16 mouse cellular contexts compared by ENCODE assay signal in the genomic region with DNA sequence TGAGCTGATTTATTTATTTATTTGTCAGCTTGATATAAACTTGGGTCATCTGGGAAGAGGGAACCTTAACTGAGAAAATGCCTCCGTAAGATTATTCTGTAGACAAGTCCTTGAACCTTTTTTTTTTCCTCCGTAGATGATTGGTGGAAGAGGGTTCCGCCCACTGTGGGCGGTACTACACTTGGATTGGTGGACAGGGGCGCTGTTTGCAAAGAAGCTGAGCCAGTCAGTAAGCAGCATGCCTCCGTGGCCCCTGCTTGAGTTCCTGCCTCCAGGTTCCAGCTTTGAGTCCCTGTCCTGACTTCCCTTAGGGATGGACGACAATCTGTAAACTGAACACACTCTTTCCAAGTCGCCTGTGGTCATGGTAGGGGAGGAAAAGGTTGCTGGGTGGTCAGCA.
DNase-seq lines count a peak whose midpoint lies in the region; ATAC-seq and TF ChIP-seq lines count a peak whose summit lies in the region.
"Had no signal": no experiment of that assay in that cellular context is flagged by ENCODE, and none has a peak within 500 bp of the region (broad histone marks: within the 10 kb centered on the region; RNA-seq: fewer than 3 reads in every experiment).

No protein-coding gene starts in this region.

- H3K36me3 ChIP-seq in heart, embryonic 13.5 days, result no peaks in the 10 kb centered on the region
- no peaks in the 10 kb centered on the region for H3K36me3 ChIP-seq in stomach, embryonic 14.5 days (ENCODE audit: control insufficient read depth, insufficient read depth, low read length)
- H3K36me3 ChIP-seq in stomach, postnatal 0 days (ENCODE audit: control insufficient read depth, insufficient read depth, low read length), result no peaks in the 10 kb centered on the region
- no peaks in the 10 kb centered on the region for H3K36me3 ChIP-seq in intestine, embryonic 15.5 days
- no peaks in the 10 kb centered on the region for H3K36me3 ChIP-seq in stomach, embryonic 16.5 days (ENCODE audit: control insufficient read depth, insufficient read depth, low read length)
- H3K36me3 ChIP-seq: kidney, embryonic 15.5 days; neural tube, embryonic 12.5 days had no signal

- H3K4me3 ChIP-seq in heart, embryonic 13.5 days, result no peak overlapping the region
- H3K4me3 ChIP-seq in stomach, embryonic 14.5 days (ENCODE audit: low read depth, low read length), result no peak overlapping the region
- H3K4me3 ChIP-seq in stomach, postnatal 0 days (ENCODE audit: low read depth, low read length), result no peak overlapping the region
- no peak overlapping the region for H3K4me3 ChIP-seq in intestine, embryonic 15.5 days (replicated peaks)
- no peak overlapping the region for H3K4me3 ChIP-seq in stomach, embryonic 16.5 days (replicated peaks; ENCODE audit: low read length)
- H3K4me3 ChIP-seq: kidney, embryonic 15.5 days; neural tube, embryonic 12.5 days had no signal

- TF ChIP-seq EP300 in stomach, postnatal 0 days (optimal IDR thresholded peaks at IDR 0.05), result no peak

- no peak for ATAC-seq in heart, embryonic 13.5 days (ENCODE audit: extremely low read depth, insufficient number of reproducible peaks, low FRiP score, low TSS enrichment)
- no peak for ATAC-seq in stomach, embryonic 14.5 days (ENCODE audit: insufficient number of reproducible peaks, insufficient read depth, low FRiP score, low read depth)
- ATAC-seq in stomach, postnatal 0 days (ENCODE audit: low FRiP score, low TSS enrichment), result no peak
- ATAC-seq in intestine, embryonic 15.5 days, result no peak
- ATAC-seq in stomach, embryonic 16.5 days (ENCODE audit: insufficient read depth, low FRiP score), result no peak
- ATAC-seq: forebrain, embryonic 16.5 days had no signal

- WGBS in heart, embryonic 13.5 days, result 78% methylated on average over 8 of the region's 8 CpGs
- WGBS in stomach, embryonic 14.5 days, result 86% methylated on average over 8 of the region's 8 CpGs
- 83% methylated on average over 8 of the region's 8 CpGs for WGBS in stomach, postnatal 0 days
- WGBS in intestine, embryonic 15.5 days, result 79% methylated on average over 8 of the region's 8 CpGs
- WGBS in stomach, embryonic 16.5 days, result 87% methylated on average over 8 of the region's 8 CpGs

- H3K4me1 ChIP-seq in heart, embryonic 13.5 days, result peaks cover 35% of the 10 kb centered on the region
- no peaks in the 10 kb centered on the region for H3K4me1 ChIP-seq in stomach, embryonic 14.5 days (ENCODE audit: control insufficient read depth, insufficient read depth, low read length)
- no peaks in the 10 kb centered on the region for H3K4me1 ChIP-seq in stomach, postnatal 0 days (replicated peaks; ENCODE audit: control insufficient read depth, insufficient read depth)
- H3K4me1 ChIP-seq in intestine, embryonic 15.5 days (replicated peaks), result peaks cover 9% of the 10 kb centered on the region; the same call in 1 of the 2 replicates
- H3K4me1 ChIP-seq in stomach, embryonic 16.5 days (ENCODE audit: control insufficient read depth, insufficient read depth, low read length), result no peaks in the 10 kb centered on the region

- intact Hi-C loops in heart, postnatal 14 days (cut with DNase I), result no loop called here

- H3K27ac ChIP-seq in heart, embryonic 13.5 days (replicated peaks), result peak overlapping the region; percentile 44; the same call in 1 of the 2 replicates
- peak overlapping the region; percentile 62 for H3K27ac ChIP-seq in stomach, embryonic 14.5 days (ENCODE audit: low read length)
- no peak overlapping the region for H3K27ac ChIP-seq in stomach, postnatal 0 days (replicated peaks)
- peak overlapping the region; percentile 68 for H3K27ac ChIP-seq in intestine, embryonic 15.5 days
- peak overlapping the region; percentile 88 for H3K27ac ChIP-seq in stomach, embryonic 16.5 days (ENCODE audit: low read length)
- H3K27ac ChIP-seq: liver, embryonic 14.5 days; neural tube, embryonic 12.5 days had no signal

- H3K4me2 ChIP-seq in heart, embryonic 13.5 days, result no peak overlapping the region
- no peak overlapping the region for H3K4me2 ChIP-seq in stomach, embryonic 14.5 days (replicated peaks; ENCODE audit: low read depth, low read length)
- H3K4me2 ChIP-seq in stomach, postnatal 0 days (replicated peaks; ENCODE audit: low read depth), result no peak overlapping the region
- no peak overlapping the region for H3K4me2 ChIP-seq in intestine, embryonic 15.5 days (replicated peaks)
- H3K4me2 ChIP-seq in stomach, embryonic 16.5 days (ENCODE audit: low read depth, low read length), result no peak overlapping the region
- H3K4me2 ChIP-seq: kidney, embryonic 15.5 days; neural tube, embryonic 12.5 days had no signal

- DNase-seq in heart, postnatal 4 days, result no peak
- no peak for DNase-seq in stomach, postnatal 0 days (ENCODE audit: low spot score)
- no peak for DNase-seq in layer of hippocampus, adult 11-12 months (ENCODE audit: low spot score)
- DNase-seq in heart, postnatal 14 days, result no peak
- DNase-seq: cerebellum, postnatal 10 days; lung, postnatal 14 days; right cerebral cortex, postnatal 14 days; thymus, adult 18-20 months had no signal

- no peak for TF ChIP-seq CTCF in stomach, postnatal 0 days (IDR thresholded peaks at IDR 0.05; ENCODE audit: low read depth)

- H3K27me3 ChIP-seq in heart, embryonic 13.5 days (replicated peaks), result no peaks in the 10 kb centered on the region; the same call in 1 of the 2 replicates
- H3K27me3 ChIP-seq in stomach, embryonic 14.5 days (ENCODE audit: control insufficient read depth, insufficient read depth, low read length), result no peaks in the 10 kb centered on the region
- no peaks in the 10 kb centered on the region for H3K27me3 ChIP-seq in stomach, postnatal 0 days (ENCODE audit: control insufficient read depth, insufficient read depth, low read length)
- H3K27me3 ChIP-seq in intestine, embryonic 15.5 days (replicated peaks), result 0 out of 2 replicates have a peak, but pooled peaks cover 2% of the 10 kb centered on the region
- no peaks in the 10 kb centered on the region for H3K27me3 ChIP-seq in stomach, embryonic 16.5 days (ENCODE audit: control insufficient read depth, insufficient read depth, low read length)

- H3K9me3 ChIP-seq in heart, embryonic 13.5 days, result no peaks in the 10 kb centered on the region
- no peaks in the 10 kb centered on the region for H3K9me3 ChIP-seq in stomach, embryonic 14.5 days (ENCODE audit: control insufficient read depth, low read depth, low read length)
- no peaks in the 10 kb centered on the region for H3K9me3 ChIP-seq in stomach, postnatal 0 days (ENCODE audit: control insufficient read depth, low read length)
- H3K9me3 ChIP-seq in intestine, embryonic 15.5 days, result no peaks in the 10 kb centered on the region
- no peaks in the 10 kb centered on the region for H3K9me3 ChIP-seq in stomach, embryonic 16.5 days (replicated peaks; ENCODE audit: control insufficient read depth, low read length)
- H3K9me3 ChIP-seq: kidney, embryonic 15.5 days; neural tube, embryonic 12.5 days had no signal

- H3K9ac ChIP-seq in heart, embryonic 13.5 days, result no peak overlapping the region
- no peak overlapping the region for H3K9ac ChIP-seq in stomach, embryonic 14.5 days (replicated peaks; ENCODE audit: low read depth, low read length)
- H3K9ac ChIP-seq in stomach, postnatal 0 days (ENCODE audit: low read length), result no peak overlapping the region
- H3K9ac ChIP-seq in intestine, embryonic 15.5 days, result no peak overlapping the region
- no peak overlapping the region for H3K9ac ChIP-seq in stomach, embryonic 16.5 days (ENCODE audit: low read length)
- H3K9ac ChIP-seq: kidney, embryonic 15.5 days; liver, embryonic 14.5 days; neural tube, embryonic 12.5 days had no signal
